Mouse (Mus musculus) heart, postnatal 0 days (tissue): Measurements from ENCODE around the gene Etv5. TPM values are rescaled to one million over a fixed set of nuclear protein-coding genes. Genes with fewer than 3 reads are reported as not detected.
"Not testable (repeated sequence)": the region's sequence is repeated elsewhere in the genome, so short reads cannot be mapped to it uniquely, and the experiment has no call there.

Source experiments
- ATAC-seq: fragments of 200-750 bp; cut with Nextera tagmentation; 2 replicates; pipeline ENCODE4 v1.8.0; 2017; ENCODE audit warnings: low read depth, moderate number of reproducible peaks, moderate library complexity; ENCODE audit not compliant: insufficient read depth
- DNase-seq: peaks from one replicate; pipeline ENCODE4 v3.0.0-alpha.2; 2016; ENCODE audit warnings: low spot score
- H3K27ac ChIP-seq: fragments of 300-500 bp; sonication (generic); 2 replicates; pipeline ENCODE4 v1.5.1; 2014; ENCODE audit warnings: low read depth, mild to moderate bottlenecking
- H3K27me3 ChIP-seq: fragments of 300-500 bp; sonication (generic); 2 replicates; pipeline ENCODE4 v1.6.1; 2014; ENCODE audit warnings: low read length, mixed read lengths; ENCODE audit not compliant: control insufficient read depth, insufficient read depth
- H3K36me3 ChIP-seq: fragments of 300-500 bp; sonication (generic); replicated peaks from 2 replicates; pipeline ENCODE4 v1.6.1; 2014; ENCODE audit warnings: low read length, mixed read lengths; ENCODE audit not compliant: control insufficient read depth, insufficient read depth
- H3K4me1 ChIP-seq: fragments of 300-500 bp; sonication (generic); 2 replicates; pipeline ENCODE4 v1.6.1; 2014; ENCODE audit warnings: antibody characterized with exemption; ENCODE audit not compliant: control insufficient read depth, insufficient read depth
- H3K4me2 ChIP-seq: fragments of 300-500 bp; sonication (generic); 2 replicates; pipeline ENCODE4 v1.6.1; 2014; ENCODE audit warnings: low read depth, mild to moderate bottlenecking, low read length, moderate library complexity
- H3K4me3 ChIP-seq: fragments of 300-500 bp; sonication (generic); 2 replicates; pipeline ENCODE4 v1.5.1; 2014; ENCODE audit warnings: low read depth, low read length
- H3K9ac ChIP-seq: fragments of 300-500 bp; sonication (generic); replicated peaks from 2 replicates; pipeline ENCODE4 v1.6.1; 2014; ENCODE audit warnings: low read depth, low read length, mixed read lengths
- H3K9me3 ChIP-seq: fragments of 300-500 bp; sonication (generic); replicated peaks from 2 replicates; pipeline ENCODE4 v1.6.1; 2016; ENCODE audit warnings: low read length; ENCODE audit not compliant: control insufficient read depth
- CTCF ChIP-seq: IDR thresholded peaks from 2 replicates; pipeline ENCODE4 v1.5.1; 2016; ENCODE audit warnings: antibody characterized with exemption, control low read depth, low read depth
- EP300 ChIP-seq: IDR thresholded peaks from 2 replicates; pipeline ENCODE4 v1.6.1; 2016; ENCODE audit warnings: antibody characterized with exemption, low read depth
- WGBS: fragments of 180-500 bp; shearing (Covaris S2); extraction: QIAGEN DNeasy Blood & Tissue Kit; methylation state at CpG from one replicate; pipeline ENCODE4 v1.1.7; 2014; 5-methylcytosine and 5-hydroxymethylcytosine counted together
- polyA plus RNA-seq: library from polyadenylated mRNA; unstranded; fragments of >200 nt; fragmentation: Nextera tagmentation; extraction: Ambion mirVana; gene quantifications from 2 replicates; pipeline ENCODE4 v1.2.1, GENCODE M21; 2015
- total RNA-seq: library from RNA; depleted of rRNA; stranded (reverse); fragments of >200 nt; gene quantifications from 2 replicates; pipeline ENCODE4 v1.2.3, GENCODE M21; 2014; ENCODE audit warnings: low replicate concordance

The Etv5 gene
- total and polyA plus RNA-seq, 2 experiments from 2014 or later: 7.7 to 14.8 TPM

DNA sequence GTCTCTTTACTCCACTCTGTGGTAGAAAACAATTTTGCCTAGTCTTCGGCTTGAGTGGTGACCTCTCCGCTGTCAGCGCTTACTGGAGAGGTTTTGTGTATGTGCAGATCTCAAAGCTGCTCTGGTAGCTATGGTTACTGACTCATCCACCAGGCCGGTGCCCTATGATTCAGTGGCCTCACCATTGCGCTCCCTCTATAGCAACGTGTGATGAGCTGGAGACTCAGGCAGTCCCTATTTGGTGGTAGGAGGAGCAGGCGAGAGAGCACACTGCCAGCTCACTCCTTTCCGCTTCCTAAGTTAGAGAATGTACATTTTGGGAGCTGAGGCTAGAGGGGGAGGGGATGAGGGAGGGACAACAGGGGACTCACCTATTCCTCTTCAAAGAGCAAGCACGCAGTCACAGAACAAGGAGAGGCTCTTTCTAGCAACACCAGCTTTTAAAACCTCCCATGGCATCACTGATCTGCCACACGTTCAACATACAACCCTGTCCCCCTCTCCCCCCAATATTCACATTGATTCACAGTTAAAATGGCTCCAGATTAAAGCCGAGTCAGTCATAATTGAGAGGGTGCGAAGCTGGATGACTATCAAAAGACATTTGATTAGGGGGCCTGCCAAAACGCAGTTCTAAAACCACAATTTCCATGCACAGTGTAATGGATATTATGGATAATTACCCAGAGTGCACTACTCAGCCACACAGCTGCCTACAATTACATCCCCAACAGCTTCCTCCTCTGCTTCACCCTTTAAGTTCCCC is 50.2 kb downstream of the Etv5 start:
- 55% methylated on average over 13 of the region's 13 CpGs for WGBS
- H3K27me3 ChIP-seq: no peaks in the 10 kb centered on the region
- TF ChIP-seq CTCF: no peak
- no peak for TF ChIP-seq EP300
- no peaks in the 10 kb centered on the region for H3K9me3 ChIP-seq
- ATAC-seq: no peak
- H3K4me3 ChIP-seq: no peak overlapping the region
- peaks cover 10% of the 10 kb centered on the region; the same call in 1 of the 2 replicates for H3K36me3 ChIP-seq
- H3K4me1 ChIP-seq: no peaks in the 10 kb centered on the region
- no peak overlapping the region for H3K9ac ChIP-seq
- no peak overlapping the region for H3K4me2 ChIP-seq
- DNase-seq: no peak
- H3K27ac ChIP-seq: no peak overlapping the region

DNA sequence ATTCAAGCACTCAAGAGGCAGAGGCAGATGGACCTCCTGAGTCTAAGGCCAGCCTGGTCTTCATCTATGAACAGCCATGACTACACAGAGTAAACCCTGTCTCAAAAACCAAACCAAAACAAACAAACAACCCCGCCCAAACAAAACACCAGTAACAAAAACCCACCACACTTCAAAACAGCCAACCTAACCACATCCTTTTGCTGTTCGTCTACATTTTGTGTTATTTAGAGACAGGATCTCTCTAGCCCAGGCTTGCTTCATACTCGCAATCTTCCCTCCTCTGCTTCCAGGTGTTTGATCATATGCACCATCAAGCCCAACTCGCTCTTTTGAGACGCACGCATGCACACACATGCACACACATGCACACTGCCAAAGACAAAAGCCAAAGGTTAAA is 51.8 kb downstream of the Etv5 start:
- 90% methylated on average over 6 of the region's 6 CpGs for WGBS
- no peak for ATAC-seq

DNA sequence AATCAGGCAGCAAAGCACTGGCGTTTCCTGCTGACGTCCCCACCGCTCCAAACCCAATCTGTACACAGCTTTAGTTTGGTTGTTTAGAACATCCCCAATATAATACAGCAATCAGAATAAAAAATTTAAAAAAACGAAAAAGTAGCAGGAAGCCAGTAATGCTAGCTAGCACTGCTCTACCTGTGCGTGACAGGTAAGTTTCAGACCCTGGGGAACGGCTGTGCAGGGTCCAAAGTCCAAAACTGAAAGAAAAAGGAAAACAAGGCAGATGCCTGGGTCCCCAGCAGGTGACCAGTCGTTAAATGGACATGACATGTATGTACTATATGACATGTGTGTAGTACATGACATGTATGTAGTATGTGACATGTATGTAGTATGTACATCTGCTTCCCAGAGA is 57.5 kb downstream of the Etv5 start:
- H3K4me3 ChIP-seq, H3K27ac ChIP-seq, H3K9ac ChIP-seq, ATAC-seq, H3K4me2 ChIP-seq, H3K27me3 ChIP-seq, DNase-seq, H3K4me1 ChIP-seq, H3K9me3 ChIP-seq, H3K36me3 ChIP-seq: not testable (repeated sequence)
- WGBS: 87% methylated on average over 6 of the region's 7 CpGs

More for the DNA sequence above, 51.8 kb downstream of the Etv5 start:
- H3K4me1 ChIP-seq: no peaks in the 10 kb centered on the region
- H3K4me3 ChIP-seq: no peak overlapping the region
- no peaks in the 10 kb centered on the region for H3K9me3 ChIP-seq
- no peak overlapping the region for H3K27ac ChIP-seq
- no peak overlapping the region for H3K9ac ChIP-seq
- DNase-seq: no peak
- peaks cover 12% of the 10 kb centered on the region; the same call in 1 of the 2 replicates for H3K36me3 ChIP-seq
- H3K4me2 ChIP-seq: no peak overlapping the region
- TF ChIP-seq EP300 (no peak), CTCF (no peak)
- H3K27me3 ChIP-seq: no peaks in the 10 kb centered on the region

DNA sequence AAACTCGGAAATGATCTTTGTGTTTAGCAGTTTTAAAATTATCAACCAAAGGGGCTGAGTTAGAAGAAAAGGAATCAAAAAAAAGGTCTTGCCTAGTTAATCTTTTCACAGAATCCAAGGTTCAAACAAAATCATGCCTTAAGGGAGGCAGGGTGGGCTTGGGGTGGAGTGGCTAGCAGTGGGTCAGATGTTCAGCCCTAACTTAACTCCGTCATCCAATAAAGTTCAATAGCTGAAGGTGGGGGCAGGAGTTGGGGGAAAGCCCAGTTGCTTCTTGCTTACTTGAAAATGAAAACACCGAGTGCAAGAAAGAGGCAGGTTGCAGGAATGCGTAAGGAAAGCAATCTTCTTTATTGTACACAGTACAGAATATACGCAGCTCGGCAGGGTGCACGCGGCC is 58.5 kb downstream of the Etv5 start:
- ATAC-seq (no peak), DNase-seq (no peak)
- Histone ChIP-seq H3K9ac (no peak overlapping the region), H3K9me3 (no peaks in the 10 kb centered on the region), H3K27me3 (no peaks in the 10 kb centered on the region), H3K36me3 (0 out of 2 replicates have a peak, but pooled peaks cover 8% of the 10 kb centered on the region), H3K4me2 (no peak overlapping the region), H3K4me1 (no peaks in the 10 kb centered on the region; the same call in 1 of the 2 replicates), H3K4me3 (no peak overlapping the region), H3K27ac (no peak overlapping the region)
- 87% methylated on average over 8 of the region's 8 CpGs for WGBS
- no peak for TF ChIP-seq CTCF
- no peak for TF ChIP-seq EP300

DNA sequence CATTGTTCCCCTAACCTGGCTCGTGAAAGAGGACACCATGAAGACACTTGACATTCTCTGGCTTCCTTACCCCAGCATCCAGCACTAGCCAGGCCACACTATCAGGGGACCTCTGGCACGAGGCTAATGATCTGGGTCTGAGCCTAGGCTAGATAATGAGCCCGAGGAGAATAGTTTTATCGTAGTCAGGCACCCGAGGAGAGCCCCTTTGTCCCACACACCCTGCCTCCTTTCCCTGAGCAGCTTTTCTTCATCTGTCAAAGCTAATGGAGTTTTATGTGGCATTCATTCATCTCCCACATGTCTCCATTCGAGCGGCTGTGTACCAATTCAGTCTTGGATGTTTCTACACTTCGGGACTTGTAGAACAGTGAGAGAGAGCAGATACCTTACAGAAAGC is 59.5 kb downstream of the Etv5 start:
- Histone ChIP-seq H3K36me3 (0 out of 2 replicates have a peak, but pooled peaks cover 3% of the 10 kb centered on the region), H3K4me2 (no peak overlapping the region), H3K9ac (no peak overlapping the region), H3K27me3 (no peaks in the 10 kb centered on the region), H3K4me1 (no peaks in the 10 kb centered on the region; the same call in 1 of the 2 replicates), H3K27ac (no peak overlapping the region), H3K4me3 (no peak overlapping the region), H3K9me3 (no peaks in the 10 kb centered on the region)
- no peak for TF ChIP-seq EP300
- no peak for TF ChIP-seq CTCF
- no peak for DNase-seq
- WGBS: 32% methylated on average over 8 of the region's 8 CpGs
- ATAC-seq: no peak

DNA sequence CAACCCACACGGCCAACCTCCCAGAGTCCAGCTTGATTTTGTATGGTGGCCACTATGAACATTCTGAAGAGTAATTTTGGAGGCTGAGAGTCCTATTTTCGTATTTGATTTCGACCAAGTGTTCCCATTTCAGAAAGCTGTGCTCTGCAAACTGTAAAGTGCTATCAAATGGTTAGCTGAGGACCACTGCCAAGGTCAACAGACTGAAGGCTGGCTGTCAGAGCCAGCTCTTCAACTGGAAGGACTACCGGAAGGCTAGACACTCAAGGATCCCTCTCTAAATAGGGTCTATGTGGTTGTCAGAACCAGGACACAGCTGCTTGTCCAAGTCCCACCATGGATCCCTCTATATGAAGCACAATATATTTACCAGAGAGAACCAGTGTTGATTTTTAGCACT is 60.2 kb downstream of the Etv5 start:
- no peaks in the 10 kb centered on the region for H3K9me3 ChIP-seq
- no peak for TF ChIP-seq CTCF
- no peak for TF ChIP-seq EP300
- WGBS: 69% methylated on average over 4 of the region's 4 CpGs
- no peaks in the 10 kb centered on the region; the same call in 1 of the 2 replicates for H3K4me1 ChIP-seq
- 0 out of 2 replicates have a peak, but pooled peaks cover 3% of the 10 kb centered on the region for H3K36me3 ChIP-seq
- no peaks in the 10 kb centered on the region for H3K27me3 ChIP-seq
- ATAC-seq (no peak), DNase-seq (no peak)
- H3K9ac ChIP-seq: no peak overlapping the region
- H3K4me2 ChIP-seq: no peak overlapping the region
- H3K27ac ChIP-seq: no peak overlapping the region
- H3K4me3 ChIP-seq: no peak overlapping the region
